Mouse (Mus musculus): Measurements from ENCODE around the gene Chst1.

DNA sequence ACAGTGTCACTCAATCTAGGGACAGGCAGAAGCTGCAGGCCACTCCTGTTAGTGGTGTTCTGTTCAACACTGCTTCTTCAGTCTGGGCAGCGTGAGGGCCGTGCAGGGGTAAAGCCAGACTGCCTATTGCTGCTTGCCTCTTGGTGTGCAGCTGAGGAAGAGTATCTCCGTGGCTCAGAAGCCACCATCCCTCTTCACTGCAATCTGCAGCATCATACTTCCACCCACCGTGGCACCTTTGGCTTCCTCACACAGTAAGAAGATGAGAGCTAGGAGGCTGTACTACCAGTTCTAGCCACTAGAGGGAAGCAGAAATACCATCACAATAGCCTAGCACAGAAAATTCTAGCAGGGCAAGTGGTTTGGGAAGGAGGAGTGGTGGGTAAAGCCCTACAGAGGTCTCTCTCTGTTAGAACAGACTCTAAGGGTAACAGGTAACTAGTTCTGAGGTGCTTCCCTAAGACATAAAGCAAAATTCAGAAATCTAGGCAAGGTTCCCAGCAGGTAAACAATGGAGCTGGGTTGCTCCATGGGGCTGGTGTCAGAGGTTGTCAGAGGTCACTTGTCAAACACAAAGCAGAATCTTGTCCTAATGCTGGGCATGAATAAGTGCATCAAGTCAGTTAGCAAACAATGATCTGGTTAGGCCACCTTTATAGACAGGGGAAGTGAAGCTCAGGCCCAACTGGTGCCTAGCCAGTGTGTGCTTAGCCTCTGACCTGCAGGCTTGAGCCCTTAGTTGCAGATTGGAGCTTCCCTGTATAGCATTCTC, 9.5 kb downstream of the Chst1 start:
- TF ChIP-seq POLR2A (IDR thresholded peaks at IDR 0.05; ENCODE audit: low read depth, low read length) (no peak), CTCF (IDR thresholded peaks at IDR 0.05; ENCODE audit: extremely low read depth, insufficient read length, insufficient replicate concordance, low read depth, low read length) (peak; percentile 50; the same call in 1 of the 2 replicates)

Data from small intestine, adult 2 months (tissue).